Mouse (Mus musculus): ENCODE results near the gene Csrp2. TPM values are rescaled to one million over a fixed set of nuclear protein-coding genes. Genes with fewer than 3 reads are reported as not detected.

The Csrp2 gene
- polyA plus RNA-seq, 1 experiment = 9.7 TPM

DNA sequence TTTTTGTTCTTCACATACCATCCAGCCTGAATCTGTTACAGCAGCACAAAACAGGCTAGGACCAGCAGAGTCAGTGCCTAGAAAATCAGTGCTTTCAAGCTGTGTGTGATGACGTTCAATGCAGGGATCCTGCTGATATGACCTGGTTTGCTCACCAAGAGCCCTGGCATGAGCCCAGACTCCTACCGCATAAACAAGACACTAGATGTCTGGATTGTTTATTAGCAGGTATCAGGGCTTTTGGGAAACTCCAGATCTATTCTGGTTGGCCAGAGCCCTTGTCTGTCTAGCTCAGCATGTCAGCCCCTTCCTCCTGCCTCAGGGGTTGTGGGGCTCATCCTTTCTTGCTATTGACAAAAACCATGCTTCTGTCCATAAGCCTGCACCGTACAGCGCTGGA, 10.2 kb downstream of the Csrp2 start:
- 92% methylated on average over 4 of the region's 4 CpGs for WGBS
- DNase-seq (ENCODE audit: low read depth in 1 of 2, low spot score in 2 of 2) = no peak

GRCm38 (mm10) chr10:110931161-110931912, 11.7 kb downstream of the Csrp2 start:
- WGBS = 62% methylated on average over 13 of the region's 13 CpGs
- TF ChIP-seq CTCF (IDR thresholded peaks at IDR 0.05; ENCODE audit: extremely low read depth, insufficient read depth, insufficient read length, insufficient replicate concordance) = no peak
- no peak for TF ChIP-seq POLR2A (IDR thresholded peaks at IDR 0.05; ENCODE audit: low read depth, low read length)

More for the DNA sequence above, 10.2 kb downstream of the Csrp2 start:
- Histone ChIP-seq H3K4me3 (ENCODE audit: extremely low read depth, insufficient read depth, insufficient read length) (no peak overlapping the region), H3K27me3 (ENCODE audit: control insufficient read depth, insufficient read depth, low read length) (no peaks in the 10 kb centered on the region), H3K27ac (ENCODE audit: insufficient read depth, low read length) (no peak overlapping the region), H3K4me1 (ENCODE audit: control insufficient read depth, insufficient read depth, insufficient read length) (peaks cover 2% of the 10 kb centered on the region; the same call in 1 of the 2 replicates), H3K36me3 (ENCODE audit: control insufficient read depth, insufficient read depth, low read length) (no peaks in the 10 kb centered on the region)
- TF ChIP-seq POLR2A (IDR thresholded peaks at IDR 0.05; ENCODE audit: low read depth, low read length) (no peak), CTCF (IDR thresholded peaks at IDR 0.05; ENCODE audit: extremely low read depth, insufficient read depth, insufficient read length, insufficient replicate concordance) (no peak)

DNA sequence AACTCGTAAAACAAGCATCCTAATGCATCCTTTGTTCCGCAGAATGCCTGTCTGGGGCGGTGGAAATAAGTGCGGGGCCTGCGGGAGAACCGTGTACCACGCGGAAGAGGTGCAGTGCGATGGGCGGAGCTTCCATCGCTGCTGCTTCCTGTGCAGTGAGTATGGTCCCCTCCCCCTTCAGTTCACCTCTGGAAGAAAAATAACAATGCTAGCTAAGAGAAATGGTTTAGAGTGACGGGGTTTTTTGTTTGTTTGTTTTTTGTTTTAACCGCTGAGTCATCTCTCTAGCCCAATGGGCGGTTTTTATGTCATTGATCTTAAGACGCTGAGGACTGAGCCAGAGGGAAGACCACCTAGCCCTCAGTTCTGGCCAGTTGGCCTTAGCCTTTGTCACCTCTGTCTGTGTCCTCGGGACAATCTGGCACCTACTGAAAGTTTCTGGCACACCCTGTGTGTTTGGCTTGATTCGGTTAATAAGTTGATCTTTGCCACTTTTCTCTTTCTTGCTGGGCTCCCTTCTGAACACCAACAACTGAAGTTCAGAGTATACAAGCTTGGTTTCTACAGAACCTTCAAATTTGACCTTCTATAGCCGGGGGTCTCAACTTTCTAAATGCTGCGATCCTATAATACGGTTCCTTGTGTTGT, 12.4 kb downstream of the Csrp2 start:
- Histone ChIP-seq H3K4me1 (ENCODE audit: control insufficient read depth, insufficient read depth, insufficient read length) (peaks cover 2% of the 10 kb centered on the region; the same call in 1 of the 2 replicates), H3K27ac (ENCODE audit: insufficient read depth, low read length) (no peak overlapping the region; the same call in 1 of the 2 replicates)
- peak; percentile 50 to 54 for DNase-seq (ENCODE audit: low read depth in 1 of 2, low spot score in 2 of 2)

More at GRCm38 (mm10) chr10:110931161-110931912, 11.7 kb downstream of the Csrp2 start:
- peak overlapping the region; percentile 44 for H3K4me3 ChIP-seq (ENCODE audit: extremely low read depth, insufficient read depth, insufficient read length)
- DNase-seq (ENCODE audit: low read depth in 1 of 2, low spot score in 2 of 2) = no peak
- no peaks in the 10 kb centered on the region for H3K36me3 ChIP-seq (ENCODE audit: control insufficient read depth, insufficient read depth, low read length)
- H3K27ac ChIP-seq (ENCODE audit: insufficient read depth, low read length) = no peak overlapping the region; the same call in 1 of the 2 replicates
- peaks cover 2% of the 10 kb centered on the region; the same call in 1 of the 2 replicates for H3K4me1 ChIP-seq (ENCODE audit: control insufficient read depth, insufficient read depth, insufficient read length)
- no peaks in the 10 kb centered on the region for H3K27me3 ChIP-seq (ENCODE audit: control insufficient read depth, insufficient read depth, low read length)

DNA sequence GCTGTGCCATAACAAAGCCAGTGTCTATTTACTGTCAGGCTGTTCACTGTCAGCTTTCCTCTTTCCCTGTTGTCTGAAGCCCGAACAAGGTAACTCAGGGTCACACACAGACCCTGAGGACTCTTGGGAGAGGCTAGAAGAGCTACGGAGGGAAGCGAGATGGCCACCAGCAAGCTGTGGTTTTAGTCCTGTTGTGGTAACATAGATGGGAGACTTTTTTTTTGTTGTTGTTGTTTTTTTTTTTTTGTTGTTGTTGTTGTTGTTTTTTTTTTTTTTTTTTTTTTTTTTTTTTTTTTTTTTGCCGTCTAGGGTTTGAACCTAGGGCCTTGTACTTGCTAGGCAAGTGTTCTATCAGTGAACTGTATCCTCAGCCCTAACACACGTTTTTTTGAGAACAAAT, 14.0 kb downstream of the Csrp2 start:
- no peak overlapping the region for H3K27ac ChIP-seq (ENCODE audit: insufficient read depth, low read length)
- H3K4me1 ChIP-seq (ENCODE audit: control insufficient read depth, insufficient read depth, insufficient read length) = peaks cover 2% of the 10 kb centered on the region; the same call in 1 of the 2 replicates
- no peaks in the 10 kb centered on the region for H3K36me3 ChIP-seq (ENCODE audit: control insufficient read depth, insufficient read depth, low read length)
- H3K27me3 ChIP-seq (ENCODE audit: control insufficient read depth, insufficient read depth, low read length) = no peaks in the 10 kb centered on the region
- H3K4me3 ChIP-seq (ENCODE audit: extremely low read depth, insufficient read depth, insufficient read length) = no peak overlapping the region
- TF ChIP-seq POLR2A (IDR thresholded peaks at IDR 0.05; ENCODE audit: low read depth, low read length) = no peak
- no peak for TF ChIP-seq CTCF (IDR thresholded peaks at IDR 0.05; ENCODE audit: extremely low read depth, insufficient read depth, insufficient read length, insufficient replicate concordance)
- DNase-seq (ENCODE audit: low read depth in 1 of 2, low spot score in 2 of 2) = no peak
- WGBS = 81% methylated on average over 5 of the region's 5 CpGs

More for the DNA sequence above, 12.4 kb downstream of the Csrp2 start:
- 41% methylated on average over 20 of the region's 20 CpGs for WGBS
- peak overlapping the region; percentile 44 for H3K4me3 ChIP-seq (ENCODE audit: extremely low read depth, insufficient read depth, insufficient read length)
- no peaks in the 10 kb centered on the region for H3K27me3 ChIP-seq (ENCODE audit: control insufficient read depth, insufficient read depth, low read length)
- peak; percentile 18; the same call in 1 of the 2 replicates for TF ChIP-seq POLR2A (IDR thresholded peaks at IDR 0.05; ENCODE audit: low read depth, low read length)
- no peak for TF ChIP-seq CTCF (IDR thresholded peaks at IDR 0.05; ENCODE audit: extremely low read depth, insufficient read depth, insufficient read length, insufficient replicate concordance)
- H3K36me3 ChIP-seq (ENCODE audit: control insufficient read depth, insufficient read depth, low read length) = no peaks in the 10 kb centered on the region

- no peaks in the 10 kb centered on the region for H3K36me3 ChIP-seq (ENCODE audit: control insufficient read depth, insufficient read depth, low read length)
- peaks cover 2% of the 10 kb centered on the region; the same call in 1 of the 2 replicates for H3K4me1 ChIP-seq (ENCODE audit: control insufficient read depth, insufficient read depth, insufficient read length)
- H3K27ac ChIP-seq (ENCODE audit: insufficient read depth, low read length) = no peak overlapping the region
- H3K4me3 ChIP-seq (ENCODE audit: extremely low read depth, insufficient read depth, insufficient read length) = no peak overlapping the region
- DNase-seq (ENCODE audit: low read depth in 1 of 2, low spot score in 2 of 2) = no peak
- no peaks in the 10 kb centered on the region for H3K27me3 ChIP-seq (ENCODE audit: control insufficient read depth, insufficient read depth, low read length)
- WGBS = 93% methylated on average over 11 of the region's 11 CpGs
- TF ChIP-seq CTCF (IDR thresholded peaks at IDR 0.05; ENCODE audit: extremely low read depth, insufficient read depth, insufficient read length, insufficient replicate concordance) (no peak), POLR2A (IDR thresholded peaks at IDR 0.05; ENCODE audit: low read depth, low read length) (no peak)
Observed at GRCm38 (mm10) chr10:110935081-110935480, 15.5 kb downstream of the Csrp2 start.

GRCm38 (mm10) chr10:110935669-110936068, 16.1 kb downstream of the Csrp2 start:
- H3K4me1 ChIP-seq (ENCODE audit: control insufficient read depth, insufficient read depth, insufficient read length) = peaks cover 2% of the 10 kb centered on the region; the same call in 1 of the 2 replicates
- no peak for DNase-seq (ENCODE audit: low read depth in 1 of 2, low spot score in 2 of 2)
- no peaks in the 10 kb centered on the region for H3K27me3 ChIP-seq (ENCODE audit: control insufficient read depth, insufficient read depth, low read length)
- no peak for TF ChIP-seq POLR2A (IDR thresholded peaks at IDR 0.05; ENCODE audit: low read depth, low read length)
- TF ChIP-seq CTCF (IDR thresholded peaks at IDR 0.05; ENCODE audit: extremely low read depth, insufficient read depth, insufficient read length, insufficient replicate concordance) = no peak
- H3K36me3 ChIP-seq (ENCODE audit: control insufficient read depth, insufficient read depth, low read length) = no peaks in the 10 kb centered on the region
- 62% methylated on average over 7 of the region's 7 CpGs for whole genome bisulfite sequencing
- H3K27ac ChIP-seq (ENCODE audit: insufficient read depth, low read length) = no peak overlapping the region
- H3K4me3 ChIP-seq (ENCODE audit: extremely low read depth, insufficient read depth, insufficient read length) = no peak overlapping the region

All from spleen, adult 2 months (tissue).